Mouse (Mus musculus) adrenal gland, adult 10 weeks (tissue): ENCODE data around the gene Olfr773. TPM values are rescaled to one million over a fixed set of nuclear protein-coding genes. Genes with fewer than 3 reads are reported as not detected.

Experiments used
- polyA plus RNA-seq: library from polyadenylated mRNA; stranded (reverse); fragments of 350-450 nt; fragmentation: Illumina TruSeq; extraction: RNeasy Lipid Tissue Mini Kit (QIAGEN cat#74804); gene quantifications from one replicate; pipeline ENCODE4 v1.2.3, GENCODE M21; 2014; ENCODE audit warnings: low read depth, low replicate concordance

The Olfr773 gene
- polyA plus RNA-seq = not detected

DNA sequence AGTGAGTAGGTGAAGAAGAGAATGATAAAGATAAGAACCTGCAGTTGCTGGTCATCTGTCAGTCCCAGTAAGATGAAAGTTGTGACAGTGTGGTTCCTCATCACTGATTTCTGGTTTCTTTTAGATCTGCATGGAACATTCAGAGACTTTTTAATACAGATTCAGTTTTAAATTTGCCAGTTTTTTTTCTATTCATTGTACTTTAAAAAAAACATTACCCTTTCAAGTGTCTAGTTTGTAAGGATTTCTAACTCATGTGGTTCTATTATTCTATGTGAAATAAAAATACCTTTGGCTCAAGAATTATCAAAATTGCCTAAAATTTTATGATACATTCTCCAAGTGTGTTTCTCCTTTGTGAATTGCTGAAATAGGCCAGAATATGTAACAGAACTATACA is at the start of gene Olfr773:
TSS of gene Olfr773 (minus strand) at position 101 of the 400 bp plus-strand sequence.

DNA sequence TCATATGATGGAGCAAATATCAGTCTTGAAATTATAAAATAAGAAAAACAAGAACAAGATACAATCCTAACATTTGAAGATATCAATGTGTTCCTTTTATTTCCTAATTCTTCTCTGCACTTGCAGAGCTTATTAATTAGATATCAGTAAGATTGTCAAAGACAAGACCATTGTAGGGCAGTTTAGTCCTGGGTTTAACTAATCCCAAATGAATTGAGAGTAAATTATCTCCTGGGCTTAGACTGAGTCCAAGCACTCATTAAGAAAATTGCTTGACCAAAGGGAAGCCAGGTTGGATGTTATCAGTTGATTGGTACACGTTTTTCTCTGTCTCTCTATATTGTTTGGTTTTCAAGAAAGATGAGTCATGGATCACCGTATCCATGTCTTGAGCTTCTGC is 48.7 kb upstream of the Olfr773 start, which contains the start of gene Olfr774:
TSS of gene Olfr774 (plus strand) at position 301 of the 400 bp plus-strand sequence.

DNA sequence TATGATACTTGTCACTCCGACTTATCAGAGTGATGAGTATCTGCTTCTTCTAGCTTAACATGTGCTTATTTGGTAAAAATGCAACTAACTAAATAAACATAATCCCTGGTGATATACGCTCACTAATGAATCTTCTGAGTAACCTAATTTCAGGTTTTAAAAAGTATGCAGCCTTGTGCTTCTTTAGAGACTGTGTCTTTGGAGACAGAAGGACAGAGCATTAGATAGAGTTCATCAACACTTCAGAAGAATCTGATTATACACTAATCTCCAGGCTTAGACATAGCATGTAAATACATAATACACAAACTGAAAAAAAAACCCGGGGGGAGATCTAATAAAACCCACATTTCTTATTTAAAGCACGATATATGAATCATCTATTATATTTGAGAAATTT is 9.4 kb downstream of the Olfr773 start, which contains the start of gene Olfr772:
TSS of gene Olfr772 (minus strand) at position 101 of the 400 bp plus-strand sequence.

DNA sequence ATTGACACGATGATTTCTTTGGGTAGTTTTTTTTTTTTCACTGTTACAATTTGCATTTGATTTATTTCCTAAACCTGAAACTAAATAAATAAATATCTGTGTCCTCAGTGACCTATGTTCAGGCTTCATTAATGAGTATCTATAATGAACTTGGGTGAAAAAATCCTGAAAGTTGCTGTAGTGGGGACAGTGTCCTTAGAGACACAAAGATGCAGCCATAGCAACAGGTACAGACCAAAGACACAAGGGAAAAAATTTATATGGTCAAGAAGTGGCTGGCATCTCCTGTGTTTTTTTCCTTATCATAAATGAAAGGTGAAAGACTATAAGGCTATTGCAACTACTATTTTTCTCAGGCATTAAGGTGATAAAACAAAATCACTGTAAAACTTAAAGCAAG is 22.6 kb downstream of the Olfr773 start, which contains the start of gene Olfr771:
TSS of gene Olfr771 (minus strand) at position 101 of the 400 bp plus-strand sequence.

GRCm38 (mm10) chr10:129138898-129139297 is 48.3 kb downstream of the Olfr773 start, which contains the start of gene Olfr770:
TSS of gene Olfr770 (minus strand) at chr10:129138998.

Other genes starting within 250 kb of the Olfr773 start
- gene Mettl7b, start 226.4 kb downstream of the Olfr773 start, polyA plus RNA-seq = not detected
- not detected for gene Olfr9, start 198.0 kb downstream of the Olfr773 start, polyA plus RNA-seq
- not detected for gene Olfr763, start 176.6 kb downstream of the Olfr773 start, polyA plus RNA-seq
- gene Olfr764-ps1, start 147.5 kb downstream of the Olfr773 start, polyA plus RNA-seq = not detected
- not detected for gene Olfr765, start 137.4 kb downstream of the Olfr773 start, polyA plus RNA-seq
- not detected for gene Olfr766-ps1, start 118.4 kb downstream of the Olfr773 start, polyA plus RNA-seq
- gene Olfr767, start 104.5 kb downstream of the Olfr773 start, polyA plus RNA-seq = not detected
- gene Olfr768, start 88.0 kb downstream of the Olfr773 start, polyA plus RNA-seq = not detected
- gene Olfr769, start 69.6 kb downstream of the Olfr773 start, polyA plus RNA-seq = not detected
- gene Olfr770, start 48.4 kb downstream of the Olfr773 start, polyA plus RNA-seq = not detected
- not detected for gene Olfr771, start 22.7 kb downstream of the Olfr773 start, polyA plus RNA-seq
- gene Olfr772, start 9.5 kb downstream of the Olfr773 start, polyA plus RNA-seq = not detected
- gene Olfr774, start 48.8 kb upstream of the Olfr773 start, polyA plus RNA-seq = not detected
- gene Olfr775, start 61.0 kb upstream of the Olfr773 start, polyA plus RNA-seq = not detected
- gene Olfr776, start 71.7 kb upstream of the Olfr773 start, polyA plus RNA-seq = not detected
- not detected for gene Olfr777, start 84.1 kb upstream of the Olfr773 start, polyA plus RNA-seq
- gene Olfr780, start 130.7 kb upstream of the Olfr773 start, polyA plus RNA-seq = not detected
- not detected for gene Olfr781, start 141.4 kb upstream of the Olfr773 start, polyA plus RNA-seq
- not detected for gene Olfr782, start 161.4 kb upstream of the Olfr773 start, polyA plus RNA-seq
- not detected for gene Olfr784, start 196.7 kb upstream of the Olfr773 start, polyA plus RNA-seq
- gene Olfr785, start 218.0 kb upstream of the Olfr773 start, polyA plus RNA-seq = not detected
- gene Olfr786, start 239.9 kb upstream of the Olfr773 start, polyA plus RNA-seq = not detected